Mouse (Mus musculus) lung, embryonic 15.5 days (tissue): ENCODE data around the gene Tppp2. TPM values are rescaled to one million over a fixed set of nuclear protein-coding genes. Genes with fewer than 3 reads are reported as not detected.
"Not testable (repeated sequence)": the region's sequence is repeated elsewhere in the genome, so short reads cannot be mapped to it uniquely, and the experiment has no call there.

Experiments used
- ATAC-seq: fragments of 200-750 bp; cut with Nextera tagmentation; 2 replicates; pipeline ENCODE4 v1.8.0; 2017; ENCODE audit warnings: moderate number of reproducible peaks, borderline replicate concordance; ENCODE audit not compliant: low FRiP score, low TSS enrichment; ENCODE audit errors: extremely low read depth
- H3K27ac ChIP-seq: fragments of 300-500 bp; sonication (generic); 2 replicates; pipeline ENCODE4 v1.5.1; 2015; ENCODE audit warnings: moderate library complexity, mild to moderate bottlenecking, inconsistent platforms
- H3K27me3 ChIP-seq: fragments of 300-500 bp; sonication (generic); 2 replicates; pipeline ENCODE4 v1.6.1; 2015; ENCODE audit warnings: inconsistent platforms
- H3K36me3 ChIP-seq: fragments of 300-500 bp; sonication (generic); 2 replicates; pipeline ENCODE4 v1.6.1; 2015; ENCODE audit warnings: inconsistent platforms
- H3K4me1 ChIP-seq: fragments of 300-500 bp; sonication (generic); 2 replicates; pipeline ENCODE4 v1.6.1; 2015; ENCODE audit warnings: inconsistent platforms
- H3K4me2 ChIP-seq: fragments of 300-500 bp; sonication (generic); 2 replicates; pipeline ENCODE4 v1.6.1; 2015; ENCODE audit warnings: inconsistent platforms, mild to moderate bottlenecking, moderate library complexity
- H3K4me3 ChIP-seq: fragments of 300-500 bp; sonication (generic); 2 replicates; pipeline ENCODE4 v1.5.1; 2015; ENCODE audit warnings: mild to moderate bottlenecking, inconsistent platforms
- H3K9ac ChIP-seq: fragments of 300-500 bp; sonication (generic); 2 replicates; pipeline ENCODE4 v1.6.1; 2015; ENCODE audit warnings: inconsistent platforms
- H3K9me3 ChIP-seq: fragments of 300-500 bp; sonication (generic); 2 replicates; pipeline ENCODE4 v1.6.1; 2016; ENCODE audit warnings: inconsistent platforms
- WGBS: fragments of 180-500 bp; shearing (Covaris S2); methylation state at CpG from one replicate; pipeline ENCODE4 v1.1.7; 2015; 5-methylcytosine and 5-hydroxymethylcytosine counted together
- polyA plus RNA-seq: library from polyadenylated mRNA; unstranded; fragments of >200 nt; fragmentation: Nextera tagmentation; extraction: Ambion mirVana; gene quantifications from 2 replicates; pipeline ENCODE4 v1.2.1, GENCODE M21; 2015

Tppp2 gene
- polyA plus RNA-seq, 1 experiment from 2014 or later, result not detected

DNA sequence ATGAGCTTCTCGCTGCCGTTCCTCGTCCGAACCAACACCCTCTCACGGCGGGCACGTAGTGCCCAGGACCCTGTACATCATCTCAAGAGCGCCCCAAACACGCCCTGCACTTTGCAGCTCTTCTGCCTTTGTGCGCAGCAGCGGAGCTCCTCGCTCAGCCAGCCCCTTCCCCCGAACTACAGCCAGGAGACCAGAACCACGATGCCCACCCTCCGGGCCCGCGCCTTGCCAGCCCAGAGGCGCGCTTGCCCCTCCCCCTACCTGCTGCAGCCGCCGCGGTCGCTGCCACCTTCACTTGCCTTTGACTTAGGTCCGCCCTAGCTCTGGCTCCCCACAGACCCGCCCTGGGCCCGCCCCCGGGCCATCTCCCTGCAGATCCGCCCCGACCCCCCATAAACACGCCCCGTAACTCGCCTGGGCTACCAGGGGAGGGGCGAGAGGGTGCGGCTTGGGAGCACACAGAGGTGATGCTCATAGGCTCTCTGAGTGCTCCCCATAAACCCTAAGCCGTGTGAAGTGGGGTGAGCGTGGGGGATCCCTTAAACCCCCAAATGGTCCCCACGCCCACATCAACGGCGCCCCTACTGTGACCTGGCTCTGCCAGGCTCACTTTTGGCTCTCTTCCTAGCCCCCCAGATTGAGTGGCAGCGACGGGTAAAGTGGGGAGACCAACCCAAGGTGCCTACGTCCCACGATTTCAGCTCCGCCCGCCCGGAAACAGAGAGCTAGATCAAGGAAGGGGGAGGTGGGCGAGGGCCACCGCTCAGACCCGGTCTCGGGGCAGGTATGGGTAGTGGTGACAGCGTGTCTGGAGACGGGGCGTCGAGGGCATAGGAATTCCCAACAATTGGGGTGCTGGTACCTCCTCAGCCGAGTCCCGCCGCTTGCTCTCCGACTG, 4.9 kb upstream of the Tppp2 start:
- ATAC-seq, result peak; percentile 86
- under 1% methylated on average over 58 of the region's 58 CpGs for WGBS
- H3K4me1 ChIP-seq, result peaks cover 25% of the 10 kb centered on the region
- H3K27me3 ChIP-seq, result no peaks in the 10 kb centered on the region; the same call in 1 of the 2 replicates
- peak overlapping the region; percentile 80 for H3K4me2 ChIP-seq
- H3K9me3 ChIP-seq, result no peaks in the 10 kb centered on the region
- H3K27ac ChIP-seq, result peak overlapping the region; percentile 85
- H3K4me3 ChIP-seq, result peak overlapping the region; percentile 56
- H3K36me3 ChIP-seq, result no peaks in the 10 kb centered on the region
- peak overlapping the region; percentile 50 for H3K9ac ChIP-seq

DNA sequence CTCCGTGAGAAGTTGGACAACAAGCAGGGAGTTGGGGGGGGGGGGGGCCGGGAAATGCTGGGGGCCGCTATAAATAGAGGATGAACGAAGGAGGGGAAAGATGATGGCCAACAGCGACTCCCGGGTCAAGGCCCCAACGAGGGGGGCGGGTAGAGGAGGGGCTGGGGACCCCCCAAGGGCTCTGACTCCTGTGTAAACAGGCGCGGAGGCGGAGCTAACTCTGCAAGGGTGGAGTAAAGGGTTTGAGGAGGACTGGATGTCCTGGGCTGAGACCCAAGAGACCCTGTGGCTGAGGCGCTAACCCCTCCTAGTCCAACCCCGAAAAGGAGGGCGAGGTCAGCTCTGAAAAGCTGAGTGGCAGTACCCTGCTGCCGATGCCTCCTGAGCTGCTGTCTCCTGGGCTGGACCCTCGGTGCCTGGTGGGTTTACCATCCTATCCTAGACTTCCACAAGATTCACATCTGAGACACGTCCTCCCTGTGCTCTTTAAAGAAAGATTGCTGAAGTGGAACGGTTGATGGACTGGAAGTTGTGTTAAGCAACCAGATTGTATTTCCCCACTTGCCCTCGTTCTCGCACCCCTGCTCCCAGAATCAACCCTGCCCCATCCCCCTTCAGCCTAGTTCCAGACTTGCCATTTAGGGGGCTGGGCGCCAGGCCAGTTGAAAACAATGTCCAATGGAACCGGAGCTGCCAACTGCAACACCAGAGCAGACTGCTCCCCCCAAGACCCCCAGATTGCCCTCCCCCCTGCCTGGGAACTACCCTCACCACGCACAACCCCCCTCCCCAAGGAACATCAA, 4.1 kb upstream of the Tppp2 start, which contains the start of gene Ndrg2:
Ndrg2 (minus strand) TSS at position 199 of the 803 bp plus-strand sequence.
- ATAC-seq, result peak; percentile 88
- Histone ChIP-seq H3K36me3 (no peaks in the 10 kb centered on the region), H3K4me1 (peaks cover 25% of the 10 kb centered on the region), H3K4me3 (peak within 1 kb of the TSS; percentile 56), H3K4me2 (peak within 1 kb of the TSS; percentile 80), H3K27ac (peak within 1 kb of the TSS; percentile 85), H3K27me3 (no peaks in the 10 kb centered on the region; the same call in 1 of the 2 replicates), H3K9me3 (no peaks in the 10 kb centered on the region), H3K9ac (peak within 1 kb of the TSS; percentile 50)
- WGBS, result 2% methylated on average over 21 of the region's 23 CpGs

DNA sequence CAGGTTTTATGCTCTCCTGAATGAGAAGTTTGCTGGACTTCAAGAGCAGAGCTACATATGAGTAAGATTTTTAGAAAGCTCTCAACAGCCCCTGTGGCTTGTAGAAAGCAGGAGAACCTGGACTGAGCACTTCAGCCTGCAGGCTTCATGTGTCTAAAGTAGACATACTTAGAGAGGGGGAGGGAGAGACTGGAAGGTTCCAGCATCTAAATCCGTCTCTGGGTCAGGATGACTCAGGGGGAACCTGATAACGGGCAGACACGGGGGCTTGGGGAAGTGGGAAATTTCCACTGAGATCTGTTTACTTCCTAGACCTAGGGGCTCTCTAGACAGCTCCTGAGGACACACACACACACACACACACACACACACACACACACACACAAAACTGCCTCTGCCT, 3.2 kb upstream of the Tppp2 start:
- H3K4me3 ChIP-seq, result no peak overlapping the region
- no peaks in the 10 kb centered on the region for H3K36me3 ChIP-seq
- peak overlapping the region; percentile 80; the same call in 1 of the 2 replicates for H3K4me2 ChIP-seq
- no peaks in the 10 kb centered on the region for H3K9me3 ChIP-seq
- H3K4me1 ChIP-seq, result peaks cover 25% of the 10 kb centered on the region
- no peak for ATAC-seq
- 8% methylated on average over 3 of the region's 3 CpGs for WGBS
- peak overlapping the region; percentile 85 for H3K27ac ChIP-seq
- H3K27me3 ChIP-seq, result no peaks in the 10 kb centered on the region; the same call in 1 of the 2 replicates
- no peak overlapping the region for H3K9ac ChIP-seq

DNA sequence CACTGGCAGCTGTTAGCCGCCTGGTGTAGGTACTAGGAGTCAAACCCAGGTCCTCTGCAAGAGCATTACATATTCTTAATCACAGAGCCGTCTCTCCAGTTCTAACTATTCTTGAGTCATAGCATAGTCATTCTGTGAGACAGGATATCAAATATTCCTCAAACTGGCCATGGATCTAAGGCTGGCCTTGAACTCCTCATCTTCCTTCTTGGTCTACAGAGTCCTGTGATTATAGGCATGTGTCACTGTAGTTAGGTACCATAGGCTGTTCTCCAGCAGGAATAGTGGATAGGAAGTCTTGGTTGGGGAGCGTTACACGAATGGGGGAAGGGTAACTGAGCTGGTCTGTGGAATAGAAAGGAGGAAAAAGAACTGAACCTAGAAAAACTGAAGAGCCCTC, 1.7 kb upstream of the Tppp2 start:
- no peaks in the 10 kb centered on the region for H3K27me3 ChIP-seq
- ATAC-seq, result no peak
- no peak overlapping the region for H3K27ac ChIP-seq

DNA sequence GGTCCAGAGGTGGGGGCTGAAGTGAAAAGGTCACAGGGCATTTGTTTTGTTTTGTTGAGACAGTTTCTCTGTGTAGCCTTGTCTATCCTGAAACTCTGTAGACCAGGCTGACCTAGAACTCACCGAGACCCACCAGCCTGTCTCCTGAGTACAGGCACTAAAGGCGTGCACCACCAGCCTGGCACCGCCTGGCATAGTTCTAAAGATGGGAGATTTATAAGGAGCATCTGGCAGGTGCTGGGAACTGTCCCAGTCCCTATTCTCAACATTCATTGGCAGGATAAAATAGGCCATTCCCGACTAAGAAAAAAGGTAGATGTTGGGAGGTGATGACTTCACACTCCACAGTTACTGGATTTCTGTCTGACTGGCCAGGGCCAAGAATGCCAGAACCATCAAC, 741 bp downstream of the Tppp2 start:
- ATAC-seq, result no peak
- Histone ChIP-seq H3K4me1 (peaks cover 29% of the 10 kb centered on the region), H3K9me3 (no peaks in the 10 kb centered on the region), H3K27ac (no peak overlapping the region), H3K27me3 (no peaks in the 10 kb centered on the region), H3K36me3 (no peaks in the 10 kb centered on the region), H3K4me2 (no peak overlapping the region), H3K9ac (no peak overlapping the region), H3K4me3 (no peak overlapping the region)
- 84% methylated on average over 4 of the region's 4 CpGs for WGBS

More for the DNA sequence above, 1.7 kb upstream of the Tppp2 start:
- no peaks in the 10 kb centered on the region for H3K9me3 ChIP-seq
- 79% methylated on average over 4 of the region's 4 CpGs for WGBS
- no peak overlapping the region for H3K4me2 ChIP-seq
- no peak overlapping the region for H3K4me3 ChIP-seq
- H3K4me1 ChIP-seq, result peaks cover 28% of the 10 kb centered on the region
- H3K36me3 ChIP-seq, result no peaks in the 10 kb centered on the region
- H3K9ac ChIP-seq, result no peak overlapping the region

DNA sequence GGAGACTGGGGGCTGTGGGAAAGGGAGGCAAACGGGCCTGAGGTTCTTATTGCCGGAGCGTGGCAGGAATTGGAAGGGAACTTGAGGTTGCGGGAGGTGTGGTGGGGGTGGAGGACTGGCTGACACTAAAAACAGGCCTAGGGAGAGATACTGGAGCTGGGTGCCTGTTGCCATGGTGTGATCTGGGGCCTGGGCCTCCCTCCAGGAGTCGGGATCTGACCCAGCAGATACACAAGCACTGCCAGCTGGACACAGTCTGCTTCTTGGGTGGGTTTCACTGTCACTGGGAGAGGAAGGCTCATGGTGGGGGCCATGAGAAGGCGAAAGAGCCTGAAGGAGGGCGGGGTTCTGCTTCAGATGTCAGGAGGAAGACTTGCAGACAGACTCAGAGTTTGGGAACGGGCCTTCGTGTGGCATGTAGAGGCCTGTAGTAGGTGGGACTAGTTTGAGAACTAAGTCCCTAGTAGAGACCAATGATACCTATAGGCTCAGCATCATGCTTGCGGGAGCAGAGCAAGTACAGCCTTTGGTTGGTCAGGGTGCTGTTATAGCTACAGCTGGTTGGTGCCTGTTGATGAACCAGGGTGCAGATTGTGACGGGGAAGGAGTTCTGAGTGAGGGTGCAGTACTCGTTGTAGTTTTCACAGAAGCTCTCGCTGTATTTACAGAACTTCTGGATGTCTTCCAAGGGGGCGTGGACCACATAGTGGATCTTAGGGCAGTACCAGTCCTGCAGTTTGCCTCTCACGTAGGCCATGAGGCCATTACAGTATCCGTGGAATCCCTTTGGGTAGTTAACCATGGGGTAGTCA, 3.7 kb downstream of the Tppp2 start:
- Histone ChIP-seq H3K4me3 (no peak overlapping the region), H3K4me1 (peaks cover 14% of the 10 kb centered on the region), H3K9ac (no peak overlapping the region), H3K9me3 (no peaks in the 10 kb centered on the region), H3K27ac (peak overlapping the region; percentile 59), H3K27me3 (no peaks in the 10 kb centered on the region), H3K36me3 (no peaks in the 10 kb centered on the region), H3K4me2 (no peak overlapping the region)
- ATAC-seq, result peak; percentile 81
- WGBS, result 53% methylated on average over 16 of the region's 16 CpGs

DNA sequence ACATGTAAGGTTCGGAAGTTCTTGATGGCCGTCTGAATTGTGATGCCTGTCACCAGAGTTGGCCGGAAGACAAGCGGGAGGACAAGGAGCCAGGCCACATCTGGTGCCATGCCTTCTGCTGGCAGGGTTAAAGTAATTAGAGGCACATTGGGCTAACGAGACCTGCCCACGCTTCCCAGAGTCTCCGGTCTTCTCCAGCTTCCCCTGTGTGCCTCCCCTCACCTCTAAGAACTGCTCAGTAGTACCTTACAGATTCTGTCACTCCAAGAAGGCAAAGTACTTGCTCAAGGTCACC, 4.3 kb downstream of the Tppp2 start, which contains the start of gene Rnase13:
Rnase13 (minus strand) TSS at position 203 of the 295 bp plus-strand sequence.
- Histone ChIP-seq H3K36me3 (no peaks in the 10 kb centered on the region), H3K27me3 (no peaks in the 10 kb centered on the region), H3K27ac (peak within 1 kb of the TSS; percentile 59), H3K9me3 (no peaks in the 10 kb centered on the region), H3K9ac (no peak within 1 kb of the TSS), H3K4me2 (no peak within 1 kb of the TSS), H3K4me3 (no peak within 1 kb of the TSS), H3K4me1 (peaks cover 14% of the 10 kb centered on the region)
- 76% methylated on average over 7 of the region's 7 CpGs for WGBS
- ATAC-seq, result no peak

DNA sequence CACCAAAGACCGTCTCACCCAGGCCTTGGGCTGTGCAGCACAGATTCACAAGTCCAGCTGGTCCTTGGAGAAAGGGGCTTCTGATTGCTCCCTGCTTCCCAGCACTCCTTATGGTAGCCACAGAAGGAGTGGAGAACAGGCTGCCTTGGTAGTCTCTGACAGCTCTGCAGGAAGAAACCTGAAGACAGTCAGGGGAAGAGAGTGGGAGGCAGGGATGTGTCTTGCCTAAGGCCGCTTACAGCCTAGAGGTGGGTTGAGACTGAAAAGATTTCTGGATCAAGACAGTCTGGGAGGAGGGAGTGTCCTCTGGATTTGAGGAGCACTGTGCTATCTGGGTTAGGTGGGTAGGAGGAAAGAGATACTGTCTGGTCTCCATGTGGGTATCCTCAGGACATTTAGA, 4.7 kb downstream of the Tppp2 start:
- WGBS, result 93% methylated on average over 2 of the region's 2 CpGs
- H3K9ac ChIP-seq, result no peak overlapping the region
- no peaks in the 10 kb centered on the region for H3K27me3 ChIP-seq
- no peak overlapping the region for H3K4me2 ChIP-seq
- no peak overlapping the region for H3K4me3 ChIP-seq
- no peaks in the 10 kb centered on the region for H3K9me3 ChIP-seq
- no peak for ATAC-seq
- no peaks in the 10 kb centered on the region for H3K36me3 ChIP-seq
- H3K27ac ChIP-seq, result no peak overlapping the region
- peaks cover 14% of the 10 kb centered on the region for H3K4me1 ChIP-seq

DNA sequence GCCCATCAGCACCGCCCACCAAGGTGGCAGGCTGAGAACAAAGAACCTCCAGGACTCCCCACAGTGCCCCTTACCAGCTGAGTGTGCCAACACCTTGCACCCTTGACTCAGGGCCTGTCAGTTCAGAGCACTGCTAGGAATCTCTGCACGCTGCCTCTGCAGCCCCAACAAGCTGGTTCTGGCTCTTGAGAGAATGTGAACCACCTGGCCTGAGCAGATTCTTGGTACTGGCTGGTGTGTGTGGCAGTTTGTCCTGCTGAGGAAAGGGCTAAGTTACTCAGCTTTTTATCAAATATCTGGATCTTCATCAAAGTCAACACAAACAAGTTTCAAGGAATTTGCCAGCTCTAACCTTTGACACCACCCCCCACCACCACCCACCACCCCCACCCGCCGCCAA, 5.3 kb downstream of the Tppp2 start:
- 68% methylated on average over 4 of the region's 4 CpGs for WGBS

DNA sequence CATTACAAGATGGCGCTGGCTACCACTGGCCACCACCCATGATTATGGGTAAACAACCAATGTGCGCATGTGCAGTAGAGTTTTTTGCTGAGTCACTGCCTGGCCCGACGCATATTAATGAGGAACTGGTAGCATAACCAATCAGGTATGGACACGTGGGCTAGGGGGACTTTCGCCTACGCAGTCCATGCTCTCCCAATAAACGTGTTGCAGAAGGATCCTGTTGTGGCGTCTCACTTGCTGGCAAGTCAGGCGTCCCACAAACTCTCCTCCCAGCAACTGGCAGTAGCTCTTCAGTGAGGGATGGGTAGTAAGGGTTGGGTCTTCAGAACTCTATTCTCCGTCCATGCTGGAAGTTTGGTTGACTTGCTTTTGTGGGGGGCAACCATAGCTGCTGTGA, 8.7 kb downstream of the Tppp2 start:
- H3K4me1 ChIP-seq, result peaks cover 23% of the 10 kb centered on the region
- not testable (repeated sequence) for H3K27me3 ChIP-seq, H3K9ac ChIP-seq, H3K4me2 ChIP-seq, H3K4me3 ChIP-seq, H3K9me3 ChIP-seq, ATAC-seq, H3K27ac ChIP-seq, H3K36me3 ChIP-seq
- 92% methylated on average over 11 of the region's 11 CpGs for WGBS

More for the DNA sequence above, 5.3 kb downstream of the Tppp2 start:
- no peak for ATAC-seq
- no peak overlapping the region for H3K9ac ChIP-seq
- H3K27me3 ChIP-seq, result no peaks in the 10 kb centered on the region
- H3K36me3 ChIP-seq, result no peaks in the 10 kb centered on the region
- no peak overlapping the region for H3K4me2 ChIP-seq
- no peak overlapping the region for H3K4me3 ChIP-seq
- H3K9me3 ChIP-seq, result no peaks in the 10 kb centered on the region
- H3K4me1 ChIP-seq, result peaks cover 14% of the 10 kb centered on the region
- no peak overlapping the region for H3K27ac ChIP-seq

DNA sequence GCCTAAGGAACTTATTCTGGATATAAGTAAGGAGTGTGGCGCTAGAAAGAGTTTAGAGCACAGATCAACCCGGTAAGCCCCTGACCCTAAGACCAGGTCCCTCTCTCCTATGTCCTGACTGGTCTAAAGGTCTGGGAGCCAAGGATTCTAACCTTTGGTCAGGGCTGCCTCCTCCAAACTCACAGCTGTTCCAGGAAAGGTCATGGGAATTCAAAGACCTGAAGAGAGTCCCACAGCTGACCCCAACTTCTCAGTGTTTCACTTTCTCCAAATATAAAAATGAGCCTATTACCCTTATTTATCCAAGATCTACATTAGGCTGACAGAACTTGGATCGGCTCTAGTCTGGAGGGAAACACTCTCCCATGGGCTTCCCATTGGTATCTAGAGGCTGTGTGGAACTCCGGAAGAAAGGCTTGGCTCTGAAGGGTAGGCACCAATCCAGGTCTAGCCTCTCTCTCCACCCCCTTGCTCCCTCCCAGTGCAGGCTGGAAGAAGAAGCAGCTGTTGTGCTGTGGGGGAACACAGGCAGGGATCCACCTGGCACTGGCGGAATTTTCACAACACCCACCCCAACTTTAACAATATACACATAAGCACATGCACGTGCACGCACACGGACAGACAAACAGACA, 11.2 kb downstream of the Tppp2 start:
- H3K4me2 ChIP-seq, result peak overlapping the region; percentile 21; the same call in 1 of the 2 replicates

More for the DNA sequence above, 11.2 kb downstream of the Tppp2 start:
- no peaks in the 10 kb centered on the region for H3K36me3 ChIP-seq
- H3K27ac ChIP-seq, result peak overlapping the region; percentile 63
- ATAC-seq, result peak; percentile 79
- H3K4me3 ChIP-seq, result no peak overlapping the region
- WGBS, result 54% methylated on average over 8 of the region's 8 CpGs
- H3K9ac ChIP-seq, result no peak overlapping the region
- H3K9me3 ChIP-seq, result no peaks in the 10 kb centered on the region
- H3K27me3 ChIP-seq, result no peaks in the 10 kb centered on the region
- H3K4me1 ChIP-seq, result peaks cover 25% of the 10 kb centered on the region
